Mouse (Mus musculus): ENCODE measurements around the gene Rab21. TPM values are rescaled to one million over a fixed set of nuclear protein-coding genes. Genes with fewer than 3 reads are reported as not detected.

Gene Rab21
- 27.2 and 30.9 TPM in 2 replicates for polyA plus RNA-seq (2012)

DNA sequence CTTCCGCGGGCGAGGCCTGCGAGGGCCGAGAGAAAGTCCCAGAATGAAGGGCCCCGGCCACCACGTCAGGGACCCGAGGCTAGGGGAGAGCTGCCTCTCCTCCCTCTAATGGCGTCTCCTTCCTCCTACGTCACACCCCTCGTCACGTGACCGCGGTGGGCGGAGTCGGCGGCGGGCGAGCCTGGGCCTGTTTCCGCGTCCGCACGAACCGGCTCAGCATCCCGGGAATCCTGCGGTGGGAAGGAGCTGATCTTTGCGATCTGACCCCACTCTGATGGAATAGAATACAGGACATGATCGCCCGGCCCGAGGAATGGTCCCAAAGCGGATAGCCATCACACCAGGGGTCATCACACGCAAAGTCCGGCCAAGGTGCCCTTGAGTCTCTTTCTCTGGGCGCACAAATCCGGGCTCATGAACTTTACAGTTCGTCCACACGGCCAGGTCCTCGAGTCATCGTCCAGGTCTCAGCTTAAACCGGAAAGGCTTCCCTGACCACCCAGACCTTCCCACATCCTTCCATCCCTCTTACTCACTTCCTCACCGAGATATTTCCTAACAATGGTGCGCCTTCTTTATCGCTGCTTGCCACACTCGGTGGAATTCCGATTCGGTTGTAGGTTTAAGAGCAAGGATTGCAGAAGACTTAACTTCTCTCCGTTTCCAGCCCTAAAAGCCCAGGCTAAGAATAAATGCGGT lies at the start of gene Rab21:
Rab21 (minus strand) TSS at position 122 of the 699 bp plus-strand sequence.
- TF ChIP-seq GATA1 (IDR thresholded peaks at IDR 0.05; ENCODE audit: low read length), result no peak

DNA sequence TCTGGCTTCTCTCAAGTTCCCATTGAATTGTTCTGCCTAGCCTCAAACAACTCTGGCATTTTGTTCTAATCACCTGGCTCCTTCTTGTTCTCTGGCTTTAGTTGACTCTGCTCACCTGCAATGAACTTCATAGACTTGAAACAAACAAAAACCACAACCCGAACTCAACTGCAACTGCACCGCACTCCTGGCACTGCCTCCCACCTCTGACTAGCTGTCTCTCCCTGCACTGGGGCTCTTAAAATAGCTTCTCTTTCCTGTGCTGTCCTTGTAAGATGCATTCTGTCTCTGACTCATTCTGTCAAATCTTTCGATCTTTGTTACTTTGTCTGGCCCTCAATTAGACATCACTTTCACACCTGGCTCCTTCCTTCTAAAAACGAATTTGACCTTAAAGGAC lies 47.8 kb upstream of the Rab21 start:
- TF ChIP-seq GATA1 (IDR thresholded peaks at IDR 0.05; ENCODE audit: low read length), result no peak

DNA sequence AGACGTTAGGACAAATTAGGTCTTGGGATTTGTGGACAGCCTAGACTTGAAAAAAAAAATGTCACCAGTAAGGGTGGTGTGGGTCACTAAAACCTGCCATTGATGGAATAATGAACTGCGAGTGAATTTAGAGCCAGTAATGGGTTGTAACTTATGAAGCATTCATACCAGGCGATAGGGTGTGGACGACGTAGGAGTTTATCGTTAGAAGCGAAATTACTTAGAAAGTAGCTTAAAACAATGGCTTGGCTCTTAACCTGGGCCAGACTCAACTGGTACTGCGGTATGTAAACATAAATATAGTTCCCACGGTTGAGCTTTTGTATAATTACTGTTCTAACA lies 47.2 kb upstream of the Rab21 start:
- TF ChIP-seq GATA1 (IDR thresholded peaks at IDR 0.05; ENCODE audit: low read length), result no peak

DNA sequence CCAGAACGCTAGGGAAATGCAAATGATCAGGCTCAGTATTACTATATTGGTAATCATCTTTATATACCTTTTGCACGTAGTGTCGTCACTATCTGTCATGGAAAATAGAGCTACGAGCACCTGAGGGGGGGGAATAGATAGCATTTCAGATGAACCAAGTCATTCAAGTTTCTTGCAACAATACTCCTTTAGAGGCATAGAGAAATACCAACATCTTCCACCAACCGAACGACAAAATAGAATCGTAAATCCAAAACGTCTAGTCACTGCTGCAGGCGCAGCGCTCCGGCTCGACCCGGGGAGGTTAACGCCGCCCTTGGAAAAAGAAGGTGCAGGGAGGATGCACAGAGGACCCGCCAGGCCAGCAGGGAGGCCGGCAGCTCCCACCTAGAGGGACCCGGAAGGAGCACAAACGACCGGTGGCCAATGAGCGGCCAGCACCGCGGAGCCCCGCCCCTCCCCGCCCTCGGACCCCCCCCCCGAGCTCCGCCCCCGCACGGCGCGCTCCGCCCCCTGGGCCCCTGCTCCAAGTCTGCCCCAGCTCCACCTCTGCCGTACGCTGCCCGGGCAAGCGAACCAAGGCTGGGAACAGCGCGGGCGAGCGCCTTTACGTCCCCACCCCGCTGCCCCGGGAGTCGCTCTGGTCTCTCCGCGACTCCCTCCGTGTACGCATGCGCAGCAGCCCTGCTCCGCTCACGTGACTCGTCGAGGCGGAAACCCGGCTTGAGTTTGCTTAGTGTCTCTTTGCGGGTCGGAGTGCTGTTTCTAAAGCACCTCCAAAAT lies 46.6 kb upstream of the Rab21 start, which contains the start of gene Tmem19:
Tmem19 (minus strand) TSS at position 662 of the 783 bp plus-strand sequence.
- TF ChIP-seq GATA1 (IDR thresholded peaks at IDR 0.05; ENCODE audit: low read length), result no peak

DNA sequence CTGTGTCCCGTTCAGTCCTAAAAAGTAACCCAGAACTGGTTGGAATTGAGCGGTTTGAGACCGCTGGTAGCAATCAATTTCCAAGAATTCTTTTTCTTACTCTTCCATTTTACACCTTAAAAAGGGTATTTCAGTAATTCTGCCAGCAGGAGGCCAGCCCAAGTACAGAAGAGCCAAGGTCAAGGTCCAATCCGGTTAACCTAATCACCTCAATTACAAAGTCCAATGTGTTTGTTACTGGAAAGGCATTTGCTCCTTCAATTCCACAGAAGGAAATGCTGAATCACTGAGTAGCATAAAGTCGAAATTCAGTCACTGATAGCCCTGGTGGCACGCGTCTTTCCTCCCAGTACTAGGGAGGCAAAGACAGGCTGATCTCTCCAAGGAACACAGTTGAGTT lies 43.7 kb upstream of the Rab21 start:
- no peak for TF ChIP-seq GATA1 (IDR thresholded peaks at IDR 0.05; ENCODE audit: low read length)

DNA sequence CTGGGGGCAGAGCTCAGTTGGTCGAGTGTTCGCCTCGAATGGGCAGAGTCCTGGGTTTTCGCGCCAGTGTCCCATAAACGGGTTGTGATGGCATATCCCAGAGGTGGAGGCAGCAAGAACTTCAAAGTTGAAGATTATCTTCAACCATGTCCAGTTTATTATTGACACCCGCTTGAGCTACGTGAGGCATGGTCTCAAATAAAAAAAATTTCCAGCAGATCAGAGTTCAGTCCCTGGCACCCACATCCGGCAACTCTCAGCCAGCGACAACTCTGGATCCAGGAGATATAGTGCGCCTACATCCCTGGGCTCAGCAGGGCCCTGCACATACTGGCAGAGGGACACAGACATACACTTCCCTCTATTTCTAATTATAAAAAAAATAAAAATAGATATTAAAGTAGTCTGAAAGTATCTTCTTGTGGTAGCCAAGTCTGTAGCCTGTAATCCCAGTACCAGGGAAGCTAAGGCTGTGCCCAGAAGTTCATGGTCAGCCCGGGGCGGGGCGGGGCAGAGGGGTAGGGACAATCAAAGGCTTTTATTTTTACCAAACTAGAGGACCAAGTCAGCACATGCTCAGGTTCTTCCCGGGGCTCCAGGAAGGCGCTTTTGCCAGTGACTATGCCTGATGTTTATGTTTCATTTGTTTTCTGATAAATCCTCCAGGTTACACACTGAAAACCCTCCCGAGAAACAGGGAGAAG lies 43.0 kb upstream of the Rab21 start:
- no peak for TF ChIP-seq GATA1 (IDR thresholded peaks at IDR 0.05; ENCODE audit: low read length)

DNA sequence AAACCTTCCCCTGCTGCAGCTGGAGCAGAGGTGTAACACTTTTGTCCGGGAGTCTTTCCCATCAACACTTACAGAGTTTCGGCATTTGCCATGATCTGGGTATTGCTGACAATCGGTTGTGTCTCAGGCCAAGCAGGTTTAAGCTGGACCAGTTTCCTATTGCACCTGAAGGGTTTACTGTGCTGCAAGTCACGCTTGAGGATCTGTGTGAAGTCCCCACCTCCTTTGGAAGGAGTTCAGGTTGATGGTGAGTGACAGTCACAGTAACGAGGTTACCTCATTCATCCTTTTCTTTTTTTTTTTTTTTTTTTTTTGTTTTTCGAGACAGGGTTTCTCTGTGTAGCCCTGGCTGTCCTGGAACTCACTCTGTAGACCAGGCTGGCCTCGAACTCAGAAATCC lies 40.7 kb upstream of the Rab21 start:
- TF ChIP-seq GATA1 (IDR thresholded peaks at IDR 0.05; ENCODE audit: low read length), result no peak

DNA sequence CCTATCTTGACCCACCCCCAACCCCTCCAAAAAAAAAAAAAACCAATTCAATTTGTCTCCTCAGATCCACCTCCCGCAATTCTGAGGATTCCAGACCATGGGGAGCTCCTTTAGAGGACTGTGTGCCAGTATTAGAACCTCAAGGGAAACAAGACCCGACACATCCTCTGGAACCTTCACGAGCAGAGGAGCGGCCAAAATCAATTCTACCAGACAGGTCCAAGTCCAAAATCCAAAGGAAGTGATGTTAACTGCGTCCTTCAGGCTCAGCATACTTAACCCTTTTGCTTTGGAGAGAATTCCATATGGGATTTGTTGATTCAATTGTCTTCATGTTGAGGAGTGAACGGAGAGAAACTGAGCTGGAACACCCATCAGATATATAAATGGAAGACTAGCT lies 39.6 kb upstream of the Rab21 start:
- no peak for TF ChIP-seq GATA1 (IDR thresholded peaks at IDR 0.05; ENCODE audit: low read length)

DNA sequence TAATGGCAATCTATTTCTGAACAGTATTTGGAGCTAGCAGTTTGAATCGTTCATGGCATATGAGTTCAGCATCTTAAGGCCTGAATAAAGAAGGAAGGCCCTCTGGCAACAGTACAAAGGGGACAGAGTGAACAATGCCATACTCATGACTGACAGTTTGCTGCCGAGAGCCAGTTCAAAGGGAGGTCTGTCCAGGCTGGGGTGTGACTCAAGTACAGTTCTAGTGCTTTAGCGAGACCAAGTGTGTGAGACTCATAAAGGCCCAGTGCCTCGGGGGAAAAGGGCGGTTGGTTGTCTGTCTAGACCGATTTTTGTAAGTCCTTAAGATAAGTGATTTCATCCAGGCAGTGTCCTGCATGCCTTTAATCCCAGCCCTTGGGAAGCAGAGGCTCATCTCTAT lies 39.2 kb upstream of the Rab21 start:
- TF ChIP-seq GATA1 (IDR thresholded peaks at IDR 0.05; ENCODE audit: low read length), result no peak

DNA sequence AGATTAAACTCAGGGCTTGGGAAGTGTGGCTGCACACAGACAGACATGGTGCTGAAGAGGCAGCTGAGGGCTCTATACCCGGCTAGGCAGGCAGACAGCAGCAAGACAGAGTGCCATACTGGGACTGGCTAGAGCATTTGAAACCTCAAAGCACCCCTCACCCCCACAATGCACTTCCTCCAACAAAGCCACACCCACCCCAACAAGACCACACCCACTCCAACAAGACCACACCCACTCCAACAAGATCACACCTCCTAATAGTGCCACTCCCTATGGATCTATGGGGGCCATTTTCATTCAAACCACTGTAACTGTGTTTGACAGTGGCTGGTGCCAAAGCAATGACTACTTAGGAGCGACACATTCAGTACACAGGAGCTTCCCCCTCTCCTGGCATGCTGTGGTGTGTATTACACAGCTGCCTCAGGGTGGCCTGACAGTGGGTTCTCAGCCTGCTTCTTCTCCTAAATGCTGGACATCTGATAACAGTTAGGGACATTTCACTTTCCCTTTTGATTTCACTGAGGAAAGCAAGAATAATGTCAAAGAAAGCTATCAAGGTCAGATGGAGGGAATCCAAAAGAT lies 35.5 kb upstream of the Rab21 start:
- no peak for TF ChIP-seq GATA1 (IDR thresholded peaks at IDR 0.05; ENCODE audit: low read length)

DNA sequence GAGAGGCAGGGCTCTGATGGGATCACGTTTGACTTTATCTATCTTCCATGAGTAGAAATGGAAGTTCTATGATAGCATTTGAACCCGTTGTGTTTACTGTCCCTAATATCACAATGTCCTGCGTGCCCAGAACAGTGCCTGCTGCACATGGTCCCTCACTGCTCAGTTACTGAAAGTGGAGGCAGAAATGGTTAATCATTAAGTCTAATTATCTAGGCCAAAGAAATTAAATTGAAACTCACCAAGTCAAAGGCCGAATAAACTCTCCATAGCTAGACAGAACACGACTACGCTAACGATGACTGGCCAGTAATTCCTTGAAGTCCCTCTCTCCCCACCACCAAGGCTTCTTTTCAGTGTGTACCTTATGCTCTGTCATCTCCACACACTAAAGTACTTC lies 34.1 kb upstream of the Rab21 start:
- no peak for TF ChIP-seq GATA1 (IDR thresholded peaks at IDR 0.05; ENCODE audit: low read length)

DNA sequence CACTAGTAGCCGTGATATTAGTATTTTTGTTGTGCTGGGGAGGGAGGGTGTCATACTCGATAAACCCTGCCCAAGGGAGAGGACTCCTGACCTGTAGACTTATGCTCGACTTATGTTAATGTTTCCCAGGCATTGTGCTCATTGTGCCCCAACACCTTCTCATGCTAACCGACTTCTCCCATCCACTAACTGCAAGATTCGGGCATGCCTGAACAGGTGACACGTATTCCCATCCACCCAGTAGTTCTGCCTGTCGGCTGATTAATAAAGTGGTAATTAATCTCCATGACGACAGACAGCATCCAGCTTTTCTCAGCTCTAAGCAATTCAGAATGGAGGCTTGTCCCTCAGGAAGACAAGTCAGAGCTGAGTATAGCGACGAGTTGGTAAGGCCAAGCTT lies 33.6 kb upstream of the Rab21 start:
- no peak for TF ChIP-seq GATA1 (IDR thresholded peaks at IDR 0.05; ENCODE audit: low read length)

DNA sequence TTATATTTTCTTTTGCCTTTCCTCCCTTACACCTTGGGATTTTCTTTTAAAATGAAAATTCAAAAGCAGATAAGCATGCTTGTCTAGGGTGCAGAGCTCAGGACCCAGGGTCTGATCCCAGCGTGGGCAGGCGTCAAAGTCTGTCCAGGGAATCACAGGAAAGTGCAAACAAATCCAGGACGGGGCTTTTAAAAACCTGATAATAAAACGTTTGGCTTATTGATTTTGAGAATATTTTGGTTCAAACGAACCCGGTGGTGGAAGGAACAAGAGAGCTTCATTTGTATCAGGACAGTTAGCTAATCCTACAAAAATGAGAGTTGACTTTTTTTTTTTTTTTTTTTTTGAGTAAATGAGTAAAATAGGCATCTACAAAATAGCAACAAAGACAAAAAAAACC lies 32.7 kb upstream of the Rab21 start:
- TF ChIP-seq GATA1 (IDR thresholded peaks at IDR 0.05; ENCODE audit: low read length), result no peak

DNA sequence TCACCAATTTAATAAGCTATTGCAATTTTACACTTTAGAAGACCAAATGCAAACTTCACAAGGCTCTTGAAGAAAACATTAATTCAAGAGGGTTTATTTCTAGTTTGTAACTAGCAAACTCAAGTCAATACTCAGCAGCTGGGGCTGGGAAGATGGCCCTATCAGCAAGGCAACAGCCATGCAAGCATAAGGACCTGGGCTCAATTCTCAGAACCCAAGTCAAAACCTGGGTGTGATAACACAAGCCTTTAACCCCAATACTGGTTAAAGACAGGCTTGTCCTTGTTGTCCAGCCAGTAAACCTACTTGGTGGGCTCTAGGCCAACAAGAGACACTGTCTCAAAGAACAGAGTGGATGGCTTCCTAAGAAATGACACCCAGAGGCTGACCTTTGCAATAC lies 31.1 kb upstream of the Rab21 start:
- no peak for TF ChIP-seq GATA1 (IDR thresholded peaks at IDR 0.05; ENCODE audit: low read length)

DNA sequence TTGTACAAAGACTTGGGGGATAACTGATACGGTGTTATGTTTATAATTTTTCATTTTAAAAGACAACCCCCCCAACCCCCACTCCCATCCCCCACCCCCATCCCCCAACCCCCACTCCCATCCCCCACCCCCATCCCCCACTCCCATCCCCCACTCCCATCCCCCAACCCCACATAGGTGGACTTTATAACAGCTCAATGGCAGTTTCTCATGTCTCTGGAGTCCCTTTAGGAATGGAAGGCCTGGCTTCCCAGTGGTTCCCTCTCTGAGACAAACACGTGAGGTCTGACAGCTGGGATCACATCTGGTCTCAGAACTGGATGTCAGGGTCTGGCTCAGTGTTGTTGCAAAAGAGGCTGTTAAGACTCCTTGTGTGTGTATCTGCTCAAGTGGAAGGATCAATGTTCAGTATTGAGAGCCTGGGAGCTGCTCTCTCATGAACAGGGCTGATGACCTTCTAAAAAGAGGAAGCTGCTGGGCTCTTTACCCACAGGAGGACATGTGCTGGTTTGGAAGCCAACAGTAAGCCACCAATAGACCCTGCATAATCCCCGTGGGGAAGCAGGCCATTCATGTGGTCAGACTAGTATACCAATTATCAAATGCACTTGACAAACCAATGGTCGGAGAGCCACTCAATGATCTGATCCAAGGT lies 27.5 kb upstream of the Rab21 start:
- no peak for TF ChIP-seq GATA1 (IDR thresholded peaks at IDR 0.05; ENCODE audit: low read length)
